ENCODE assay signal across 8 mouse cellular contexts in genomic region chr6:94543902-94544840, GRCm38 (mm10). TPM values are rescaled to one million over a fixed set of nuclear protein-coding genes. Genes with fewer than 3 reads are reported as not detected.
A peak's percentile ranks its signal among the peaks of the same experiment; 100 is the strongest.
DNase-seq lines count a peak whose midpoint lies in the region; ATAC-seq and TF ChIP-seq lines count a peak whose summit lies in the region.

No protein-coding gene starts in this region.

- no peaks in the 10 kb centered on the region for H3K36me3 ChIP-seq in heart, embryonic 16.5 days (ENCODE audit: control insufficient read depth, insufficient read depth)
- no peaks in the 10 kb centered on the region for H3K36me3 ChIP-seq in stomach, postnatal 0 days (ENCODE audit: control insufficient read depth, insufficient read depth, low read length)

- DNase-seq in gastrocnemius, adult 2 months: no peak
- no peak for DNase-seq in gastrocnemius, adult 8-10 months (ENCODE audit: low spot score in 2 of 2)
- DNase-seq in Patski (ENCODE audit: low read depth, low spot score): no peak
- DNase-seq in embryo, embryonic 10.5 days (ENCODE audit: low spot score): peak; percentile 81
- DNase-seq in layer of hippocampus, adult 8-10 months (ENCODE audit: low spot score in 2 of 2): peak; percentile 29 to 55
- peak; percentile 72 for DNase-seq in lung, postnatal 36 days
- DNase-seq in stomach, postnatal 0 days (ENCODE audit: low spot score): peak; percentile 43

- intact Hi-C loops in gastrocnemius, adult 2 months (cut with DNase I): loop anchor here (1.0 to 10.0 kb wide), 4 partner anchors 58 to 443 kb away; partner anchors contain the start of gene Lrig1

- POLR2A ChIA-PET in Patski (lab: Charles Lee): no interaction called here

- 45% methylated on average over 5 of the region's 5 CpGs for WGBS in heart, embryonic 16.5 days
- 36% methylated on average over 5 of the region's 5 CpGs for WGBS in stomach, postnatal 0 days

- peaks cover 8% of the 10 kb centered on the region; the same call in 1 of the 2 replicates for H3K4me1 ChIP-seq in heart, embryonic 16.5 days (ENCODE audit: control insufficient read depth, insufficient read depth, low read length)
- peaks cover 4% of the 10 kb centered on the region for H3K4me1 ChIP-seq in stomach, postnatal 0 days (replicated peaks; ENCODE audit: control insufficient read depth, insufficient read depth)

- H3K4me3 ChIP-seq in gastrocnemius, adult 2 months: no peak overlapping the region
- H3K4me3 ChIP-seq in heart, embryonic 16.5 days (ENCODE audit: low read length): no peak overlapping the region
- no peak overlapping the region for H3K4me3 ChIP-seq in stomach, postnatal 0 days (ENCODE audit: low read depth, low read length)

- no peak overlapping the region for H3K9ac ChIP-seq in heart, embryonic 16.5 days (ENCODE audit: low read length)
- H3K9ac ChIP-seq in stomach, postnatal 0 days (ENCODE audit: low read length): no peak overlapping the region

- TF ChIP-seq CTCF in gastrocnemius, adult 2 months (IDR thresholded peaks at IDR 0.05): peak; percentile 72
- peak; percentile 80 for TF ChIP-seq CTCF in Patski (IDR thresholded peaks at IDR 0.05)
- peak; percentile 82 for TF ChIP-seq CTCF in stomach, postnatal 0 days (IDR thresholded peaks at IDR 0.05; ENCODE audit: low read depth)

- ATAC-seq in Patski: peak; percentile 69
- ATAC-seq in heart, embryonic 16.5 days (replicated peaks; ENCODE audit: extremely low read depth, insufficient read depth, low FRiP score): 0 out of 2 replicates have a peak, but pooled peaks have one; percentile 32
- ATAC-seq in stomach, postnatal 0 days (ENCODE audit: low FRiP score, low TSS enrichment): no peak; the same call in 1 of the 2 replicates

- in situ Hi-C loops in Patski (cut with MboI; ENCODE audit: low pct_unique_long_range_greater_than_20kb): loop anchor here (5.0 kb wide), 1 partner anchor 158 kb away; the partner anchor contains the start of gene Lrig1

- H3K27ac ChIP-seq in gastrocnemius, adult 2 months: no peak overlapping the region
- H3K27ac ChIP-seq in heart, embryonic 16.5 days (ENCODE audit: low read length): no peak overlapping the region
- H3K27ac ChIP-seq in stomach, postnatal 0 days (replicated peaks): no peak overlapping the region

- TF ChIP-seq EP300 in stomach, postnatal 0 days (optimal IDR thresholded peaks at IDR 0.05): no peak

- no peaks in the 10 kb centered on the region for H3K9me3 ChIP-seq in heart, embryonic 16.5 days (replicated peaks; ENCODE audit: control insufficient read depth, low read length)
- H3K9me3 ChIP-seq in stomach, postnatal 0 days (ENCODE audit: control insufficient read depth, low read length): no peaks in the 10 kb centered on the region

- no peaks in the 10 kb centered on the region for H3K27me3 ChIP-seq in Patski
- H3K27me3 ChIP-seq in heart, embryonic 16.5 days (ENCODE audit: control insufficient read depth, insufficient read depth, low read length): no peaks in the 10 kb centered on the region
- H3K27me3 ChIP-seq in stomach, postnatal 0 days (ENCODE audit: control insufficient read depth, insufficient read depth, low read length): no peaks in the 10 kb centered on the region

- CTCF ChIA-PET in Patski (lab: Charles Lee): interaction anchor here (0.7 to 1.8 kb wide), 12 partner anchors 9 to 444 kb away, joined by 3 to 7 read pairs (median 4); no protein-coding TSS in a partner anchor

- no peak overlapping the region for H3K4me2 ChIP-seq in heart, embryonic 16.5 days (ENCODE audit: low read depth, low read length)
- no peak overlapping the region for H3K4me2 ChIP-seq in stomach, postnatal 0 days (replicated peaks; ENCODE audit: low read depth)

RNA-seq across cellular contexts. Expression of gene Slc25a26, which starts 44.0 kb away (rescaled TPM):
- total RNA-seq in gastrocnemius, adult 2 months (2021): 10 to 100 TPM; 16.5 to 17.7 TPM
- 10 to 100 TPM; 14.5 to 19.0 (median 17.9) TPM for total RNA-seq in gastrocnemius, adult 8-10 months (2022)
- 13.2 TPM for polyA plus RNA-seq in Patski (2021)
- 13.4 and 15.3 TPM in 2 replicates for polyA plus RNA-seq in heart, embryonic 16.5 days (2015; fragmentation: Nextera tagmentation; extraction: Ambion mirVana)
- 10 to 100 TPM; 15.3 to 21.1 (median 19.3) TPM for total RNA-seq in layer of hippocampus, adult 8-10 months (2022)
- 5.4 and 5.8 TPM in 2 replicates for polyA plus RNA-seq in stomach, postnatal 0 days (2015; fragmentation: Nextera tagmentation; extraction: Ambion mirVana)

Comparison
In these comparisons a context has a peak if more than half of its experiments do, and no peak if none do; other contexts are left out.
1. DNase-seq: peak in embryo, embryonic 10.5 days (single experiment), layer of hippocampus, adult 8-10 months (2 of 2), lung, postnatal 36 days (single experiment) and stomach, postnatal 0 days (single experiment); none in gastrocnemius, adult 2 months (single experiment), gastrocnemius, adult 8-10 months (0 of 2) and Patski (single experiment).
2. Peak in every context shown above with its lines, with median percentiles within 50 percentile points of each other: CTCF ChIP-seq.